Mouse (Mus musculus) layer of hippocampus, postnatal 25 days (tissue): ENCODE measurements at regions not wholly inside any gene's neighbourhood (a gene's known extent, or its start where the extent isn't known, plus 50 kb on each side); places are given as distances from the start of the nearest gene placed in this dataset.

Source experiments
- DNase-seq, 2 experiments: peaks; one replicate each; pipeline ENCODE4 v3.0.0; 2022; ENCODE audit warnings: mixed read lengths in 2 of 2, low spot score in 1 of 2; ENCODE audit errors: extremely low spot score in 1 of 2

DNA sequence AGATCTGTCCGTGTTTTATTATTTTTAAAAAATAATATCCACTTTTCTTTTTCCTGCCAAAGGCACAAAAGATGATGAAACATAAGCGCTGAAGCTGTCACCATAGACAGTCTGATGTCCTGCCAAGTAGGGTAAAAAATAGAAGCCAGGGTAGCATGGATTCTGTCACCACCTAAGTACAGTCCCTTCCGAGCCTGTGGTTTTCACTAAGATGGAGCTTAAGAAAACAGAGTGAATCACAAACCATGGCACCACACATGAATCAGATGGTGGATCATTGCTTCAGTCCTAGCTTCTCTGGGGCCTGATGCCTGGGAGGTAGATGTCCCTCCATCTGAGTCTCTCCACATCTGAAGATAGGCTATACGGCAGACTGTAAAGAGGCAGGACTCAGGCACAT lies 55.9 kb upstream of the Fmod start:
- DNase-seq: no peak

DNA sequence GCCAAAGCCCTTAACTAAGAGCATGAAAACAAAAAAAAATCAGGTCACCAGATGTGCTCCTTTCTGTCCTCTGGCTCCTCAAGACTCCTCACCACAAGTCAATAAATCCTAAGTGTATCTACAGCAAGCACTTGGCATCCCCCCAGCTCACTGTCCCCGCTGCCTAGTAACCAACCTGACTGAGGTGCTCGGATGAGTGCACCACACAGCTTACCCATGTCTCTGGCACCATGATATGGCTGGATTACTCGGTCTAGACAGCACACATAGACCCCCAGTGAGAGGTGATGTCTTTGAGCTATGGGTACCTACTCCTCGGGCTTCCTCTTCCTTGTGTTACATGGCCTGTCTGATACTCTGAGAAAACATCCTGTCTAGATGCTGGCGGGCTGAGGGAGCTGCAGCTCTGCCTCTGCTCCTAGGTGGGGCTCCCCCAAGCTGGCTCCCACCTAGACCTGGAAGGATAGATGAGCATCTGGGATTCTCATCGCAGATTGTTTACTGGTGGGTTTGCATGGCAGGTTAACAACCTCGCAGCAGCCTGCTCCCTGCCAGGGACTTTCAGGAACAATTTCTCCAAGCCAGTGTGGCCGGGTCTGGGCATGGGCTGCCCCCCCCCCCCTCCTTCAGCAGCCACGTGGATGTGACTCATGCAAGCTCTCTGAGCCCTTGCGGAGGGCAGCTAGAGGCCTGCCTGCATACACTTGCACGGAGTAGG lies 57.2 kb upstream of the Prelp start:
- DNase-seq: peak in 1 of 2 experiments; percentile 13

DNA sequence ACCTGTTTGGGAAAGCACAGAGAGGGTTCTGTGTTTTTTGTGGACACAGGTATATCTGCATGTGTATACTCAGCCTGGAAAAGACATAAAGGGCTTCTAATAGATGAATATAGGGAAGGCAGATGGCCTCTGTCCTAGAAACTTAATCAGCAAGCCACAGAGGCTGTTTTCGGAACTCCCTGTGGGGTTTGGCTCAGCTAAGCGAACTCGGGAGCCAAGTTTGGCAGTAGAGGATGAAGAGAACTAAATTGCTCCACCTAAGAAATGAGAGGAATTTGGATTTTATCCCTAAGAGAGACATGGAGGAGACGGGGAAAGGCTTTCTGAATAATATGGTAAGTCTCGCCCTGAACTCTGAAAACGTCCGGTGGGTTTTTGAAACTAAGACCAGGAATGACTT lies 56.0 kb upstream of the Prelp start:
- DNase-seq: no peak

DNA sequence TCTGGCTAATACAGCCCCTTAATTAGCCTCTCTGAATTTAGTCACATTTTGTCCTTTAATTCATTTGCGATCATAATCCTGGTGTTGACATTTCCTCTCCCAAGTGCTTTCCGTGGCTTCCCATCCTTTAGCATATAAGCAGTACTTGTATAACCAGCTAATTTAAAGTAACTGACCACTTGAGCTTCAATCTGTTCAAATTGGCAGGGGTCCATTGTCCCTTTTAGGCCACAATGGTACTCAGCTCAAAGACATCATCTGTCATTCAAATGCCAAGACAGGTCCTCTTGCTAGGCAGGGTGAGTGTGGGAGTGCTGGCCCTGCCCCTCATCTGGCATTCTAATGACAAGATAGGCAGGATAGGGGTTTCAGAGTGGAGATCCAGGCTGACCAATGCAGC lies 52.6 kb upstream of the Prelp start:
- DNase-seq: no peak

DNA sequence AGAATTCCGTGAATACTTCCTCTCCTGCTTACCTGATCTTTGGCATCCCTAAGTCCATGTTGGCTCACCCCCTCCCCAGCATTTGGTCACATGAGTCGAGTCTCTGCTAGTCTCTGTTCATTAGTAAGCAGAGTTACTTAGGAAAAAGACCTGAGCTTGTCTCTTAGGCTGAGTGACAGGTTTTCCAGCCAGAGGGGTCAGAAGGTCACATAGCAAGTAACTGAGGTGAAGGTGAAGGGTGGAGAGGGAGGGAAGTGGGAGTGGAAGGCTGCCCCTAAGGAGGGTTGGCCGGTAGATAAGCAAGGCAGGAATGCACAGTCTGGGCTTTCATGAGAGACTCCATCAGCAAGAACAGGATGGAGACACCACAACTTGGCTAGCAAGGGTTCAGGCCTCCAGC lies 50.1 kb upstream of the Prelp start:
- DNase-seq: no peak
